Mouse (Mus musculus): ENCODE results near the gene Gabrr3. TPM values are rescaled to one million over a fixed set of nuclear protein-coding genes. Genes with fewer than 3 reads are reported as not detected.
A peak's percentile ranks its signal among the peaks of the same experiment; 100 is the strongest.
"Not testable (repeated sequence)": the region's sequence is repeated elsewhere in the genome, so short reads cannot be mapped to it uniquely, and the experiment has no call there.

The Gabrr3 gene
- polyA plus RNA-seq, 1 experiment from 2014 or later: not detected

DNA sequence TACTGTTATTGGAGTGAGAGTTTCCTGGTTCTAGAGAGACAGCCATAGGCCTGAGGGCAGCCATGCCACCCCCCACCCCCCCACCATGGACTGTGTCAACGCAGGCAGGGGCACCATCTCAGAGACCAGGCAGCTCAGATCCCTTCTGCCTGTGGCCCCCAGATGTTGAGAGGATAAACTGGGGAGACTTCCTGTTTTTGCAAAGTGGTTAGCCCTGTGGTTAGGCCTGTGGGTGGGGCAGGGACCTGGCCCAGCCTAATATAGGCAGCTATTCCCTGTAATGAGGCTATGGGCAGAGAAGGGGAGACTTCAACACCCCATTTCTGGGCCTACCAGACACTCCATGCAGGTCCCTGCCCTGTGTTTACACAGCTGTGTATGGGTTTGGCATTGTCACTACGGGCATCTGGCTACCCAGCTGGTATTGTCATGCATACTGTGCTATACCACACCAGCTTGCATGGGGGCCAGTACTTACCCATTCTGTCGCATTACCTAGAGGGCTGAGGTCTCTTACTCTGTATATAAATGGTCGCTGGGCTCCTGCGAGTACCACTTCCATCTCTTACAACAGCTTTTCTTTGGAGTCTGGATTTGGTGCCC lies 52.2 kb downstream of the Gabrr3 start:
- ATAC-seq (ENCODE audit: low read depth); H3K36me3 ChIP-seq (ENCODE audit: control insufficient read depth, insufficient read depth, low read length); H3K4me3 ChIP-seq (ENCODE audit: low read length); H3K9me3 ChIP-seq (ENCODE audit: control insufficient read depth, low read length); H3K9ac ChIP-seq (ENCODE audit: low read length); H3K4me2 ChIP-seq (ENCODE audit: low read depth, low read length); H3K27ac ChIP-seq (ENCODE audit: low read length); H3K4me1 ChIP-seq (replicated peaks; ENCODE audit: control insufficient read depth, insufficient read depth, low read length); H3K27me3 ChIP-seq (ENCODE audit: control insufficient read depth, insufficient read depth, low read depth, low read length): not testable (repeated sequence)
- 68% methylated on average over 5 of the region's 5 CpGs for WGBS

DNA sequence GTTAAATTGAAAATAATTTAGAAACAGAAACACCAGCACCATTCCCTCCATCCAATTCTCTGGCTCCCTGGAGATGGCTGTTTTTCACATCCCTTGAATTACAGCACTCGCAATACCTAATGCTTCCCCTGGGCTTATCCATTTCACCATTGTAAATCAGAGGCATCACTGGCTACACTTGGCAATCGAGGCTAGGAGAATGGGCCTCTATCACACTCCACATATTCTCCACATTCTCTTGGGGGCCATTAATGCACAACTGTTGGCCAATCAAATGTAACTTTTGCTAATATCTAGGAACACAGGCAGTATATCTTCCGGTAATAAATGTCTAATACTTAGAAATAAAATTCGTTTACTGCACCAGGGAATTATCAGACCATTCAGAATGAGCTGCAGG lies 56.4 kb downstream of the Gabrr3 start:
- H3K4me1 ChIP-seq (replicated peaks; ENCODE audit: control insufficient read depth, insufficient read depth, low read length): no peaks in the 10 kb centered on the region
- no peak overlapping the region for H3K4me2 ChIP-seq (ENCODE audit: low read depth, low read length)
- no peaks in the 10 kb centered on the region for H3K36me3 ChIP-seq (ENCODE audit: control insufficient read depth, insufficient read depth, low read length)
- no peak for ATAC-seq (ENCODE audit: low read depth)
- no peaks in the 10 kb centered on the region for H3K9me3 ChIP-seq (ENCODE audit: control insufficient read depth, low read length)
- no peak overlapping the region for H3K4me3 ChIP-seq (ENCODE audit: low read length)
- WGBS: 70% methylated on average over 4 of the region's 4 CpGs
- no peak overlapping the region for H3K9ac ChIP-seq (ENCODE audit: low read length)
- no peaks in the 10 kb centered on the region for H3K27me3 ChIP-seq (ENCODE audit: control insufficient read depth, insufficient read depth, low read depth, low read length)
- no peak overlapping the region for H3K27ac ChIP-seq (ENCODE audit: low read length)

DNA sequence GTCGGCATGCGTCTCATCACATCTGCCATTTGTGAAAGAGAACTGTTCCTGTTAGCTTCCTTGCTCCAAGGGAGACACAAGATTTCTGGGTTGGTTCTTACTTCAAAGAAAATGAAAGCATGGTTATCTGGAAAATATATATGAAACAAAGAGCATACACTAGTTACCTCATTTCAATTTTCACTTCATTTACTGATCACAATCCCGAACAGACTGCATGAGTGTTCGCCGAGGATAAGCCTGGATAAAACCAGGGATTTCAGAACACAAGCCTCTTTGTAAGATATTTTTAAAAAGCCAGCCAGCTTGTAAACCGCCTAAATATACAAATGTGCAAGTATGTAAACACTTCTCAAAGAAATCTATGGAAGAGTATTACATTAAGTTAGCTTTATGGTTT lies 56.8 kb downstream of the Gabrr3 start:
- H3K27ac ChIP-seq (ENCODE audit: low read length): no peak overlapping the region
- no peaks in the 10 kb centered on the region for H3K9me3 ChIP-seq (ENCODE audit: control insufficient read depth, low read length)
- no peaks in the 10 kb centered on the region for H3K4me1 ChIP-seq (replicated peaks; ENCODE audit: control insufficient read depth, insufficient read depth, low read length)
- H3K4me2 ChIP-seq (ENCODE audit: low read depth, low read length): no peak overlapping the region
- no peak overlapping the region for H3K9ac ChIP-seq (ENCODE audit: low read length)
- no peaks in the 10 kb centered on the region for H3K27me3 ChIP-seq (ENCODE audit: control insufficient read depth, insufficient read depth, low read depth, low read length)
- no peak overlapping the region for H3K4me3 ChIP-seq (ENCODE audit: low read length)
- 78% methylated on average over 6 of the region's 6 CpGs for WGBS
- no peak for ATAC-seq (ENCODE audit: low read depth)
- no peaks in the 10 kb centered on the region for H3K36me3 ChIP-seq (ENCODE audit: control insufficient read depth, insufficient read depth, low read length)

DNA sequence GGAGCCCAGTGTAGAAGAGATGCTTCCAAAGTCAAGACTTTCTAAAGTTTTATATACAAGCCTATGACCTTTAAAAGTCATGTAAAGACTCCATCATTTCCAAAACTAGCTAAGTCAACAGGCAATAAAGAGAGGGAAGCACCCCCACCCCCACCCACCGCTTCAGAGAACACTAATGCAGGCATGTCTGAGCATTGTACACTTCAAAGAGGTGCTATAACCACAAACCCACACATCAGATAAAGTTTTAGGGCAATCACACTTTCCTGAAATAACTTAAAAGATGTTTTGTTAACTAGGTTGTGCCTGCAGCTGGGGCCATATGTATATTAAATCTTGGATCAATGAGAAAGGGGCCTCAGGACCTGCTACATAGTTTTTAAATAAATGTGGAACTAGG lies 62.7 kb downstream of the Gabrr3 start:
- Histone ChIP-seq H3K9ac (ENCODE audit: low read length) (no peak overlapping the region), H3K9me3 (ENCODE audit: control insufficient read depth, low read length) (no peaks in the 10 kb centered on the region), H3K4me1 (replicated peaks; ENCODE audit: control insufficient read depth, insufficient read depth, low read length) (peaks cover 8% of the 10 kb centered on the region; the same call in 1 of the 2 replicates), H3K27ac (ENCODE audit: low read length) (no peak overlapping the region), H3K4me3 (ENCODE audit: low read length) (no peak overlapping the region), H3K36me3 (ENCODE audit: control insufficient read depth, insufficient read depth, low read length) (no peaks in the 10 kb centered on the region), H3K4me2 (ENCODE audit: low read depth, low read length) (no peak overlapping the region), H3K27me3 (ENCODE audit: control insufficient read depth, insufficient read depth, low read depth, low read length) (no peaks in the 10 kb centered on the region)
- ATAC-seq (ENCODE audit: low read depth): no peak
- 61% methylated on average over 1 of the region's 1 CpGs for WGBS

DNA sequence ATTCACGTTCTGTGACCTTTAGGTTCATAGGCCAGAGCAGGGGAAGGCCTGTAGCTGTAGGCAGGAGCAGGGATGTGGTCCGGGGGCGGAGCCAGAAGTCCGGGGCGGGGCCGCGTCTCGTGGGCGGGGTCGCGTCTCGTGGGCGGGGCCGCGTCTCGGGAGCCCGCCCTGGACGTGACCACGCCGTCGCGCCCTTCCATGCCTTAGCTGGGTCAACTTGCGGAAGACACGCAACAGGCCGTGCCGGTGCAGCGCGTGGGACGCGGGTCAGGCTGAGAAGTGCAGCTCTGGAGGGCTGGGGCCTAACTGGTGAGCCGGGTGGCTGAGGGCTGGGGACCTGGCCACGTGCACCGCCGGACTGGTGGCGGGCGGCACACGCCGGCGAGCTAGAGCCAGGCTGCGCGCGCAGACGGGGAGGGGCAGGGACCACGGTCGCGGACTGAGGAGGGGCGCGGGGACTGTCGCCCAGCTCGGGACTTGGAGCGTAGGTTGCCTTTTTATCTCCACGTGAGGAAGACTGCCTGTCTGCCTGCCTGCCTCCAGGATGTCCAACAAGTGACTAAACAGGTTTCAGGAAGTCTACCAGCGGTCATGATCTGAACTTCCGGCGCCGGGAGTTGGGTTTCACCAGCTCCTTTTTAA lies 64.6 kb downstream of the Gabrr3 start, which contains the start of gene Riox2:
TSS of gene Riox2 (plus strand) at position 139 of the 642 bp plus-strand sequence.
- Histone ChIP-seq H3K4me3 (ENCODE audit: low read length) (peak within 1 kb of the TSS; percentile 73), H3K9me3 (ENCODE audit: control insufficient read depth, low read length) (no peaks in the 10 kb centered on the region), H3K36me3 (ENCODE audit: control insufficient read depth, insufficient read depth, low read length) (0 out of 2 replicates have a peak, but pooled peaks cover 2% of the 10 kb centered on the region), H3K4me1 (replicated peaks; ENCODE audit: control insufficient read depth, insufficient read depth, low read length) (peaks cover 8% of the 10 kb centered on the region; the same call in 1 of the 2 replicates), H3K9ac (ENCODE audit: low read length) (peak within 1 kb of the TSS; percentile 79), H3K27ac (ENCODE audit: low read length) (peak within 1 kb of the TSS; percentile 25; the same call in 1 of the 2 replicates), H3K4me2 (ENCODE audit: low read depth, low read length) (peak within 1 kb of the TSS; percentile 69), H3K27me3 (ENCODE audit: control insufficient read depth, insufficient read depth, low read depth, low read length) (no peaks in the 10 kb centered on the region)
- ATAC-seq (ENCODE audit: low read depth): peak; percentile 95
- WGBS: 1% methylated on average over 47 of the region's 56 CpGs

DNA sequence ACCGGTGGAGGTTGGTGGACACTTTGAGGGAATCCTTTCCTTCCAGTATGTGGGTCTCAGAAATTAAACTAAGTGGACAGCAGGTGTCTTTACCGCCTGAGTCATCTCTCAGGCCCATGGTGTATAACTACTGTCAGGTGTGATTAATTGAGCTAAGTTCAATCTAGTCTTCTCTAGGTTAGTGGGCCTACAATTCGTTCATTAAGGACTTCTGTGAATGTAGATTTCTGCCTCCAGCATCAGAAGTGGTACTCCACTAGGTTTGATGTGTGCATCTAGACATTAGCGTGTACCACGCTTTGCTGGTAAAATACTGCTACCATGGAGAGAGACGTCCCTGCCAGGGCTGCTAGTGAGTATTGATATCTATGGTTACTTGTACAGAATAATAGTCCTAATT lies 65.4 kb downstream of the Gabrr3 start:
- Histone ChIP-seq H3K9ac (ENCODE audit: low read length) (no peak overlapping the region), H3K9me3 (ENCODE audit: control insufficient read depth, low read length) (no peaks in the 10 kb centered on the region), H3K4me3 (ENCODE audit: low read length) (peak overlapping the region; percentile 73), H3K4me1 (replicated peaks; ENCODE audit: control insufficient read depth, insufficient read depth, low read length) (peaks cover 8% of the 10 kb centered on the region; the same call in 1 of the 2 replicates), H3K27me3 (ENCODE audit: control insufficient read depth, insufficient read depth, low read depth, low read length) (no peaks in the 10 kb centered on the region), H3K27ac (ENCODE audit: low read length) (no peak overlapping the region), H3K4me2 (ENCODE audit: low read depth, low read length) (peak overlapping the region; percentile 69), H3K36me3 (ENCODE audit: control insufficient read depth, insufficient read depth, low read length) (0 out of 2 replicates have a peak, but pooled peaks cover 2% of the 10 kb centered on the region)
- ATAC-seq (ENCODE audit: low read depth): no peak
- WGBS: 40% methylated on average over 6 of the region's 6 CpGs

DNA sequence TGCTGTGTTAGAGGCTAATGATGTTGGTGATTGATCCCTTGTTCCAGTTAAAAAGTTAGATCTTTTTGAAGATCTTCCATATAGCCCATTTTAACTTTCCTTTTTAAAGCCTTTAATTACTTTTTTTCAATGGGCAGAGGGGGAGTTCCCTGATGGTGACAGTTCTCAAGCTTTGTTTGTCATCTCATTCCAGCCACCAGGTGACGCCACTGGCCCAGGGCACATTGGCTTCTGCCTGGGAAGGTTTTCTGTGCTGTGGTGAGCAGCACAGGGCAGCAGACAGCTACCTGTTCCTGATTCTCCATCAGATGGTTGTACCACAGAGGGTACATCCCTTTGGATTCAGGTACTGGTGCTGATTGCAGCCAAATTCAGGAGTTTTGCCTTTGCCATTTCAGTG lies 67.7 kb downstream of the Gabrr3 start:
- 0 out of 2 replicates have a peak, but pooled peaks cover 2% of the 10 kb centered on the region for H3K36me3 ChIP-seq (ENCODE audit: control insufficient read depth, insufficient read depth, low read length)
- H3K27ac ChIP-seq (ENCODE audit: low read length): no peak overlapping the region
- no peak overlapping the region for H3K4me2 ChIP-seq (ENCODE audit: low read depth, low read length)
- H3K4me3 ChIP-seq (ENCODE audit: low read length): no peak overlapping the region
- WGBS: 10% methylated on average over 1 of the region's 1 CpGs
- H3K4me1 ChIP-seq (replicated peaks; ENCODE audit: control insufficient read depth, insufficient read depth, low read length): peaks cover 8% of the 10 kb centered on the region; the same call in 1 of the 2 replicates
- no peak overlapping the region for H3K9ac ChIP-seq (ENCODE audit: low read length)
- no peaks in the 10 kb centered on the region for H3K27me3 ChIP-seq (ENCODE audit: control insufficient read depth, insufficient read depth, low read depth, low read length)
- no peaks in the 10 kb centered on the region for H3K9me3 ChIP-seq (ENCODE audit: control insufficient read depth, low read length)
- ATAC-seq (ENCODE audit: low read depth): no peak

DNA sequence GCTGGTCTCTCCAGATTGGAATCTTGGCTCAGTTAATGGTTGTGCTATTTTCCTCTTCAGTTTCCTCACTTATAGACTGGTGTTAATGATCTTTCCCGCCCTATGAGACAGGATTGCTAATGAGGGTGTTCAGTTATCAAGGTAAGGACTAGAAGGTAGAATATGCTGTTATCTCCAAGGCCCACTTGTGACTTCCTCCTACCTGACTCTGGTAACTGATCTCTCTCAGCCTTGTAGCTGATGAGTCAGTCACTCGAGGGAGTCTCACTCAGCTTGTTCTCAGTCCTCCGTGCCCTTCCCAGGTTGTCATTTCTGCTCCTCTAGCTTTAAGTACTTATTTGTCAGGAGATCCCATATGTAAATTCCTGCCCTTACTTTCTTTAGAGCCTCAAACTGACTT lies 70.8 kb downstream of the Gabrr3 start:
- H3K9ac ChIP-seq (ENCODE audit: low read length): no peak overlapping the region
- H3K27ac ChIP-seq (ENCODE audit: low read length): no peak overlapping the region
- H3K36me3 ChIP-seq (ENCODE audit: control insufficient read depth, insufficient read depth, low read length): peaks cover 6% of the 10 kb centered on the region
- H3K4me1 ChIP-seq (replicated peaks; ENCODE audit: control insufficient read depth, insufficient read depth, low read length): peaks cover 2% of the 10 kb centered on the region; the same call in 1 of the 2 replicates
- ATAC-seq (ENCODE audit: low read depth): no peak
- H3K27me3 ChIP-seq (ENCODE audit: control insufficient read depth, insufficient read depth, low read depth, low read length): no peaks in the 10 kb centered on the region
- no peak overlapping the region for H3K4me2 ChIP-seq (ENCODE audit: low read depth, low read length)
- 84% methylated on average over 3 of the region's 3 CpGs for WGBS
- H3K4me3 ChIP-seq (ENCODE audit: low read length): no peak overlapping the region
- no peaks in the 10 kb centered on the region for H3K9me3 ChIP-seq (ENCODE audit: control insufficient read depth, low read length)

DNA sequence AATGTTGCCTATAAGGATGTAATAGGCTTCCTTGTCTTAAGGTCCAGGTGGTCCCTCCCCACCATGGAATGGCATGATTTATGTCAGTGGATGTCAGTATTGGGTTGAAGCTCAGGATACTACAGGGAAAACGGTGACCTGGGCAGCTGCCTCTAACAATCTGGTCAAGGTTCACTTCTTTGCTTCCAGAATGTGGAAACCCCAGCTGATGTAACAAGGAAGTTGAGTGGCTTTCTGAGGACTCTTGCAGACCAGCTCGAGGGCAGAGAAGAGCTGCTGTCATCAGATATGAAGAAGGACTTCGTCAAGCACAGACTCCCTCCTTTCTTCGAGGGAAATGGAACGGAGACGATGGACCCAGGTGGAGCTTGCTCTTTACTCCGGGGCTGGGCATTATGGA lies 80.1 kb downstream of the Gabrr3 start:
- no peak for ATAC-seq (ENCODE audit: low read depth)
- H3K27me3 ChIP-seq (ENCODE audit: control insufficient read depth, insufficient read depth, low read depth, low read length): no peaks in the 10 kb centered on the region
- H3K27ac ChIP-seq (ENCODE audit: low read length): no peak overlapping the region
- H3K9ac ChIP-seq (ENCODE audit: low read length): no peak overlapping the region
- WGBS: 81% methylated on average over 7 of the region's 7 CpGs
- H3K4me3 ChIP-seq (ENCODE audit: low read length): no peak overlapping the region
- H3K9me3 ChIP-seq (ENCODE audit: control insufficient read depth, low read length): no peaks in the 10 kb centered on the region
- H3K36me3 ChIP-seq (ENCODE audit: control insufficient read depth, insufficient read depth, low read length): peaks cover 30% of the 10 kb centered on the region
- H3K4me1 ChIP-seq (replicated peaks; ENCODE audit: control insufficient read depth, insufficient read depth, low read length): no peaks in the 10 kb centered on the region
- H3K4me2 ChIP-seq (ENCODE audit: low read depth, low read length): no peak overlapping the region

Measured in lung, embryonic 16.5 days (tissue).